Mouse (Mus musculus): ENCODE measurements around the gene Snai3.

DNA sequence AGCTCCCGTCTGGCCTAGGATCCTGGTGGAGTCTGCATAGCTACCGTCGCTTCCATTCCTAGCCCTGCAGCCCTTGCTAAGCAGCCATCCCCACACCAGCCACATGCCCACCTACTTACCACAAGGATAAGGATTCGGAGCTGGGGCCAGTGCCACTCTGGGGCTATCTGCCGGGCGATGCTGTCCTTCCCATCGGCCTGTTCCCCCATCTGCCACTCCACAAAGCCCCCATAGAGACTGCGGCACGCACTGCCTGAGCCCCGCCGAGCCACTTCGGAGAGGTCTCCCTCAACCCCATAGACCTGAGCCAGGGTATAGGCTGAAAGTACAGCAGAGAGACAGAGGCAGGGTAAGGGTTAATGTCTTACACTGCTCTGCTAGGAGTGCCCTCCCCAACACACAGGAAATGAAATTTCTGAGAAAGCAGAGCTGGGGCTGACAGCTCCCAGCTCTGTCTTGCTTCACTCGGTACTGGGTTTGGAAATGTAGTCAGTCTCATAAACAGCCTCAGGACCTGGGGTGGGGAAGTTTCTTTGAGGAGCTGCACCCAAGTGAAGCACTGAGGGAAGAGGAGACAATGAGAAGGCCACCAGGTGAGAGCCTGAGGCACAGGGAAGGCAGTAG, 22.7 kb downstream of the Snai3 start:
- TF ChIP-seq TAL1 (IDR thresholded peaks at IDR 0.05; ENCODE audit: low read length): no peak
- no peak for TF ChIP-seq GATA1 (IDR thresholded peaks at IDR 0.05; ENCODE audit: low read length)
